Mouse (Mus musculus): ENCODE results near the gene Skil.
A peak's percentile ranks its signal among the peaks of the same experiment; 100 is the strongest.

Skil gene

DNA sequence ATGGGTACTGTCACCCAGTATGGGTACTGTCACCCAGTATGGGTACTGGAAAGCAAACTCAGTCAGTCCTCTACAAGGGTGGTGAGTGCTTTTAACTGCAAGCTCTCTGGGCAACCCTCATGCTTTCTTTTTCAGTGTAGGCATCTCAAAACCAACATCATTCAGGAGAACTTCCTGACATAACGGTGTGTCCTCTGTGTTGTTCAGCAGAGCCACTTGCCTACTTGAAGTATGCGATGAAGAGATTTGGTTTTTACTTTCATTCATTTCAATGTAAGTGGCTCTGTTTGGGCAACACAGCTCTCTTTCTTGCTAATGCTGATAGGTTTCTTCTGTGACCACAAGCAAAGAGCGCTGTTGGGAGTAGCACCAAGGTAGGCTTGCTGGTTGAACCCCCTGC is 9.9 kb upstream of the Skil start:
- no peak for DNase-seq

DNA sequence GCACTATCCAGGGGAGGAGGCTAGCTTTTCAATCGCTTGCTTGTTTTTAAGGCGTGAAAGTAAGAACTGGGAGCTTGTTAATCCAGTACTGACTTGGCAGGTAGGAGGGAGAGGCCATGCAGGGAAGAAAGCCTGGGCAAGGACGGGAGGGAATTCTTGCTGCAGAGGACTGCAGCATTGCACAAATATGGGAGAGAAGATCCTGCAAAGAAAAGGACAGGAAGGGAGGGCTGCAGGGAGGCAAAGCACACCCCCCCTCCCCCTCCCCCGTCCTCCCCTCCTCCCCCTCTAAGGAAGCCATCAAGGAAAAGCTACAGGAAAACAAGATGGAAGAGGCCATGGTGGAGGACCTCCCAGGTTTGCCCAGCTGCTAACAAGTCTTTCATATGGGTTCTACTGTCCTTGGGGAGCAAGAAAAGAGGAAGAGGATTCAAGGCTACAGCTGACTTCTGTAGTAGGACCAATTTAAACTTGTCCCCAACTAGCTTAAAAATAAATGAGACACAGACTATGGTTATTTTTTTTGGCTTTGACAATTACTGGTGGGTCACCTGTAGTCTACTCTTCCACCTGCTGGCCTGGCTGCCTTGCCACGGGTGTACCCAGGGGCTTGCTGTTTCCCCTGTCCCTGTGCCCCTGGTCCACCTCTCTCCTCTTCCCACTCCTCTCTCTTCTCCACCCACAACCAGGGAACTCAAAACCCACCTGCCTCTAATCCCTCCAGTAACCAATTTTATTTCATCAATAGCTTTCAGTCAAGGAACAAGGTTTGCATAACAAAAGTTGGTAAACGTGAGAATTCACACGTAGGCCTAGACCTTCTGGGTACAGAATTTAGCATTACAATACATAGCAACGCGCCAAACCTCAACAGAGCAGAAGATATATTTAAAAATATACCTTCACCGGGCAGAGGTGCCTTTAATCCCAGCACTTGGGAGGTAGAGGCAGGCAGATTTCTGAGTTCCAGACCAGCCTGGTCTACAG is 5.8 kb upstream of the Skil start:
- DNase-seq = no peak

GRCm38 (mm10) chr3:31089956-31090355 is 4.9 kb upstream of the Skil start:
- no peak for DNase-seq

DNA sequence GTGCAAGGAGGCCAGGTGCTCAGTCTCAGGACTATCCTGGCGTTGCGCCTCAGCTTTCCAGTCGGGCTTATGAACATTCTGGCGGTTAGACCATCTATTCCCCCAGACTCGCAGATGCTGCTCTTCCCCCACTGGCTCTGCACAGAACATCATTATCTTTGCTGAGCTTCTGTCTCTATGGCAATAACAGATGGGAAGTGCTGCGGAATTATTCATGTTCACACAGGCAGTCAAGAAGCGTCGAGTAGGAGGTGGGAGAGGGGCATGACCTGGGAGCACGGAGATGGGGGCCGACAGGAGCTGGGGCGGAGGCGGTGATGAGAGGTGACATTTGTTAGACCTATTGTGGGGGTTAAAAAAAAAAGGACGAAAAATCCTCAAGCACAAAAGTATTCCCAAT is 1.7 kb upstream of the Skil start:
- peak; percentile 46 to 61 for DNase-seq

- DNase-seq = peak; percentile 70 to 79
These were observed 1.1 kb upstream of the Skil start for GRCm38 (mm10) chr3:31093627-31094351.

DNA sequence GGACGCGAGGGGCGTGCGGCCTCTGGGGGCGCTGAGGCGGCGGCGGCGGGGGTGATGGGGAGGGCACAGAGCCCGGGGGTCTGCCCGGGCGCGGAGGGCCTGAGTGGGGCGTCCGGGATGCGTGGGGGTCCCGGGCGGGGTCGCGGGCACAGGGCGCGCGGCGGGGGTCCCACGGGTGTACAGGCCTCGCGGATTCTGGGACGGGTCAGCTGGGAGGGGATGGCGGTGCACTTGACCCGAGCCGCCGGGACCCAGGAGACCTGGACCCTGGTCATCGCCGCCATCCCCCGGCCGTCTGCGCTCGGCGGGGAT is 277 bp downstream of the Skil start:
- no peak for DNase-seq

- peak; percentile 65 to 79 for DNase-seq
These were observed 765 bp downstream of the Skil start for GRCm38 (mm10) chr3:31095491-31096154.

DNA sequence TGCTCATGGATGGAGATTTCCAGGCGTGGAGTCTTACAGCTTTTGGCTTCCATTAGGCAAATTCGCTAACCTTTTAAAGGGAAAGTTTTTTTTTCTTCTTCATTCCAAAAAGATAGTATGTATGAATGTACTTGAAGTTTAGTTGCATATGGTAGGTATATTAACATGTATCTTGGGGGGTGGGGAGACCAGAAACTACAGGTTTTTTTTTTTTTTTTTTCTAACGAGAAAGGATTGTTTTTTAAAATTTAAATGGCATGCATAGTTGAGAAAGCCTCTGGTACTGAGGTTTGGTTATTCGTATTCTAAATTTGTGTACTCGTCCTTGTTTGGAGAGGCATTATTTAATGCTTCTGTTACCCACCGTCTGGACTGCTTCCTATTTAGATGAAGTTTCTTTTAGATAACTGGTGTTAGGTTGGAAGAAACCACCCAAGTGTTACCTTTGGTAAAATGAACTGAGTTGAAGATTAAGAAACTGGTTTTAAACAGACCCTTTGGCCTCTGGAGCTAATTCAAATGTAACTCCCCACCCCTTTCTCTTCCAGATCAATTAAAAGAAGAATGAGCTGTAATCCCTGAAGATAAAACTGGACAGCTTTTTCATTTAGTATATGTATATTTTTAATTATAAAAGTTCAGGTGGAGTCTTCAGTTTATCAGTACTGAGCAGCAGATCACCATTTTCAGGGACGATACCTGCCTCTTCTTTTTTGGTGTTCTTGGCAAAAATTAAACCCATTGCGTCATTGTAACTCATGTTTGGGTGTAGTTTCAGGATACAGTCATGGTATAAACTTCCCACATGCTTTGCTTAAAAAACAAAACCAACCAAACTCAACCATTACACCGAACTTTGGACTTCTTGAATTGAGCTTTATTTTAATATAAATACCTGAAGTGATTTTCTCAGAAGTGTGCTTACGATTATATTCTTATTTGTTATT is 1.6 kb downstream of the Skil start:
- no peak for DNase-seq

DNA sequence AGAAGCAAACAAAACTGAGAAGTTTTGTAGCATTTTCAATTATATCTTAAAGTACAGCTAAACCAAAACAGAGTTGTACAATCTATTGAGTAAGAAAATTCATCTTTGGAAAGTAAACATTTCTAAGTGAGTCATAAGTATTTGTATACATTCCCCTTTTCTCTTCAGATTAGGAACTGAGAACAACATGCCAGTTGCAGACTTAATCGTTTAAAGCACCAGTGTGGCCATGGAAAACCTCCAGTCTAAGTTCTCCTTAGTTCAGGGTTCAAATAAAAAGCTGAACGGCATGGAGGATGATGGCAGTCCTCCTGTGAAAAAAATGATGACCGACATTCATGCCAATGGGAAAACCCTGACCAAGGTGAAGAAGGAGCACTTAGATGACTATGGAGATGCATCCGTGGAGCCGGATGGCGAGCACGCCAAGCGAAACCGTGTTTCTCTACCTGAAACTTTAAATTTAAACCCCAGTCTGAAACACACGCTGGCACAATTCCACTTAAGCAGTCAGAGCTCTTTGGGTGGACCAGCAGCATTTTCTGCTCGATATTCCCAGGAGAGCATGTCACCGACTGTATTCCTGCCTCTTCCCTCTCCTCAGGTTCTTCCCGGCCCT is 2.4 kb downstream of the Skil start:
- no peak for DNase-seq

- no peak for DNase-seq
These were observed 3.1 kb downstream of the Skil start for GRCm38 (mm10) chr3:31097976-31098375.

DNA sequence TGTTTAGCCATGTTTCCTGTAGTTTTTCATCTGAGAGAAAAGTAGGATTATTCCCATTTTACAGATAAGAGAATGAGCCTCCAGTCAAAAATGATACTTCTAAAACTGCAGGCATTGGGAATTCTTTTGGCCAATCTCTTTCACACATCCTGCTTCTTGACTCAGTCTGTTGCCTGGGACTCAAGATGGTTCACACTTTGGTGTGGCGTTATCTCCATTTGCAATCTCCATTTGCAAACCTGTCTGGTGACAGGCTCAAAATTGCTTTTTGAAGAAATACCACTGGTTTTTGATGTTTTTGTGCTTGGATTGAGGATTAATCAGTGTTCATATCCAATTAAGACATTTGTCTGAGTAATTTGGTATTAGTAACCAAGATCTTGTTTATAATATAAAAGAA is 3.7 kb downstream of the Skil start:
- DNase-seq = no peak

DNA sequence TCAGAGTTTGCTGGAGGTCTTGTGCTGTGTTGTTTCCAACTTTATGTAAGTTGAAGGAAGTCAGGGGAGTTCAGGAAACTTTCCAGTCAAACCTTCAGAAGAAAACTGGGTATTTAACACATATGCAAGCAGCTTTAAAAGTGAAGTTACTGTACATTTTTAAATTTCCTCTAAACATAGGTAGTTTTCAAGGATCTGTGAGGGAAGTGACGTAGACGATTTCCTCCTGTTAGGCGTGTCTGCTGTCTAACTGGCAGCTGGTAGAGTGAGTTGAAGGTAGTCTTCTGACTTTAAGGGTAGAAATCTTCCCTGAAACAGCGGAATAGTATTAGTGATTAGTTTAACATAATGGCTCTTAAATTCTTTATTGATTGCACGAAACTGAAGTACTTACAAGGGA is 5.2 kb downstream of the Skil start:
- DNase-seq = no peak

DNA sequence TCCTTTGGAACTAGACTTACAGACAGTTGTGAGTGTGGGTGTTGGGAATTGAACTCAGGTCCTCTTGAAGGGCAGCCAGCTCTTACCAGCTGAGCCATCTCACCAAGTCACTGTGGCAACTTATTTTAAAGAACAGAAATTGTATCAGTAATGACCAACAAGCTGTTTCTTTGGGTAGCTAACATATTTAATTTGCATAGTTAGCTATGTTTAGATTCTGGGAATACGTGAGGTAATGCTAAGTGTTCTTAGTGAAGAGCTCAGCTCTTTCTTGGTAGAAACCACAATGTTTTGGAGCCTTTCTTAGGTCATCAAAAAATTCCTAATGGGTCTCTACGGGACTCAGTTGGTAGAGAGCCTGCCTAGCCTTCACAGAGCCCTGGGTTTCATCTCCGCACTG is 5.9 kb downstream of the Skil start:
- DNase-seq = no peak

GRCm38 (mm10) chr3:31104936-31105335 is 10.1 kb downstream of the Skil start:
- DNase-seq = no peak

GRCm38 (mm10) chr3:31106597-31106996 is 11.7 kb downstream of the Skil start:
- no peak for DNase-seq

DNA sequence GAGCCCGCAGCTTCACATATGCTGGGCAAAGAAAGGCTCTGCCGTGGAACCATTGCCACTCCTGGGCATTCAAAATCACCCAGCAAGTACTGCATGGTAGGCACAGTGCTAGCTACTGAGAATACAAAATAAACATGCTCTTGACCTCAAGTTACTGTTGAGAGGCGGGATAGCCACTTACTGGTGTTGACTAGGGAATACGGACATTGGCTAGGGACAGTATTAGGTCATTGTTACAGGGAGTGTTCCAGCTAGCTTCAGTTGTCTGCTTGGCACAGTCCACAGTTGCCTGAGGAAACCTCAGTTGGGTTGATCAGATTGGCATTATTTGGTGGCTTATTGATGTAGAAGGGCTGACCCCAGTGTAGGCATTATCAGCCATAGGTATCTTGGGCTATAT is 12.8 kb downstream of the Skil start:
- DNase-seq = no peak

GRCm38 (mm10) chr3:31109108-31109507 is 14.2 kb downstream of the Skil start:
- DNase-seq = no peak

GRCm38 (mm10) chr3:31123098-31123497 is 28.2 kb downstream of the Skil start:
- no peak for DNase-seq

DNA sequence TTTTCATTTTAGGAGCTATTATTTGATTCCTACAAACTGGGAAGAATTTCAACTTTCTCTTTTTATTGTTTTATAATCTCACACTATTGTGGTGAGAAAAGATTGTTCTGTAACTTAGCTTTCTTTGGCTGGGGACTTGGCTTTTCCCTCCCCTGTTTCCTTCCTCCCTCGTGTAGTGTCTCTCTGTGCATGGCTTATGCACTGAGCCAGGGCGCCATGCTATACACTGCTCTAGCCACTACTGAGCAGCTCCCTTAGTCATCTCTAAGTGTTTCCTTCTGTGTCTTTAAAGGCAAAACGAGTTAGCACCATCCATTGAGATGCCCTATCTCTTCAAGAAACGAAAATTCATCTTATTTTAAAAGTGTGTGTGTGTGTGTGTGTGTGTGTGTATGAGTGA is 31.4 kb downstream of the Skil start:
- DNase-seq = no peak

DNA sequence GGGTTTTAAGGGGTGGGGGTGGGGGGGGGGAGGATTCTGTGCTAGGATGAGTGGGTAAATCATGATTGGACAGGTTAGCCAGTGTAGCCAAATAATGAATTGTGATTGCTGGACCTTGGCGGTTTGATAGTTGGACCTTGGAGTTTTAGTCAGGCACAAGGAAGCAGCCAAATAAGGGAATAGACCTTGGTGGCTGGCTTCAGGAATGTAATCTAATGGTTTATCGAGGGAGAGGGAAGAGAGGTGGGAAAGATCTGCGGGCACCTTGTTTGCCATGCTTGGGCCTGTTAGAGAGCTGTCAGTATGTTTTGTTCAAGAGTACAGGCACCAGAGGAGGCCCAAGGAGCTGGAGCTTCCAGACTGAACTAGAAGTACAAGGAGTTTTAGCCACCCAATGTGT is 32.0 kb downstream of the Skil start:
- DNase-seq = no peak

DNA sequence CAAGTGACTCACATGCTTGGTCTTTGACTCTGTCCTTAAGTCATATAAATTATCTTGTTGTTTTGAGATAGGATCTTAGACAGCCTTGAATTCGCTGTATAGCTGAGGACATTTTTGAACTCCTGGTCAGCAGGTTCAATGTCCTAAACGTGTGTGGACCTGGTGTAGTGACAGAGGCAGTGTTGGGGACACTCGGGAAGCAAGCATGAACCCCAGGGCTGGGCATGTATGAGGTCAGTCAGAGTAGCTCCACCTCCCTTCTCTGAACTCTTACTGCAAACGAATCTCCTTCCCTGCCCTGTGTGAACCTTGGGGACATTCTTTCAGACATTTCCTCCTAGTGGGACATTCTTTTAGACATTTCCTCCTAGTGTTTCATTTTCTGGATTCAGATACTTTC is 34.9 kb downstream of the Skil start:
- DNase-seq = no peak

DNA sequence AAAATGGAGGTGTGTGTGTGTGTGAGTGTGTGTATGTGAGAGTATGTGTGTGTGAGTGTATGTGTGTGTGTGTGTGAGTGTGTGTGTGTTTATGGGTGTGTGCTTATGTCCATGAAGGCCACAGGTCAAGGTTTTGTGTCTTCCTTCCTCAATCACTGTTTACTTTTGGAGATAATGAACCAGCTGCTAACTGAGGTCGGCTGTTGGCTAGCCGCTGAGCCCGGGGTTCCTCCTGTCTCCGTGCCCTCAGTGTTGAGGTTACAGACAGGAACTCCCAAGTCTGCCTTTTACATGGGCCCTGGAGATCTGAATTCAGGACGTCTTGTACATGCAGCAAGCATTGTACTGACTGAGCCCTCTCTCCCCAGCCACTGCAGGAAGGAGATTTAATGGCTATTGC is 38.8 kb downstream of the Skil start:
- DNase-seq = no peak

All from thymus, postnatal 36 days (tissue).